Mouse (Mus musculus) left cerebral cortex, postnatal 10 days (tissue): Measurements from ENCODE around the gene Blmh. TPM values are rescaled to one million over a fixed set of nuclear protein-coding genes. Genes with fewer than 3 reads are reported as not detected.

ENCODE experiments used
- DNase-seq, 2 experiments: peaks; one replicate each; pipeline ENCODE4 v3.0.0; 2021 to 2022; ENCODE audit warnings: low spot score in 2 of 2, mixed read lengths in 1 of 2; ENCODE audit errors: extremely low spot score in 1 of 2
- intact Hi-C: fragments of 180-260 bp; cut with DNase I; formaldehyde crosslinking; loops from one replicate; pipeline ENCODE4 v1.15.1; 2025
- total RNA-seq, 2 experiments: library from RNA; stranded (reverse); gene quantifications; 2 replicates each; pipeline ENCODE4 v1.2.3; 2021

Blmh gene
- total RNA-seq, 2 experiments from 2014 or later = 89.0 to 90.1 TPM

DNA sequence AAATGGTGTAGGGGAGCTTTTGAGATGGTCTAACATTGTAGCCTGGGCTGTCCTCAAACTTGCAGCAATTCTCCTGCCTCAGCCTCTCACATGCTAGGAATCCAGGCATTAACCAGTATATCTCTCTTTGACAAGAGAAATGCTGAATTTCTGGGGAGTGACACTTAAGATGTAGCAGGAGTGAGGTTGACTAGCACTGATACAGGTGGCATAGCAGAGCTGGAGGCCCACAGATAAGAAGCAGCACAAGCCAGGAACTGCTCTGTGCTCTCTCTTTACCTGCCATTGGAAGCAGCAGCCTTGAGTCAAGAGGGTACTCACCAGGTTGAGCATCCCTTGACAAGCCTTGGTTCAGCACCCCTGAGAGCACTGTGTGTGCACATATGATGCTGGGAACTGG, 59.6 kb downstream of the Blmh start:
- no peak for DNase-seq
- intact Hi-C loops = no loop called here

- no peak for DNase-seq
- intact Hi-C loops = no loop called here
Observed at GRCm38 (mm10) chr11:76990839-76991238, 66.2 kb downstream of the Blmh start.

- DNase-seq = no peak
- intact Hi-C loops = no loop called here
Observed at GRCm38 (mm10) chr11:76992886-76993285, 68.3 kb downstream of the Blmh start.

DNA sequence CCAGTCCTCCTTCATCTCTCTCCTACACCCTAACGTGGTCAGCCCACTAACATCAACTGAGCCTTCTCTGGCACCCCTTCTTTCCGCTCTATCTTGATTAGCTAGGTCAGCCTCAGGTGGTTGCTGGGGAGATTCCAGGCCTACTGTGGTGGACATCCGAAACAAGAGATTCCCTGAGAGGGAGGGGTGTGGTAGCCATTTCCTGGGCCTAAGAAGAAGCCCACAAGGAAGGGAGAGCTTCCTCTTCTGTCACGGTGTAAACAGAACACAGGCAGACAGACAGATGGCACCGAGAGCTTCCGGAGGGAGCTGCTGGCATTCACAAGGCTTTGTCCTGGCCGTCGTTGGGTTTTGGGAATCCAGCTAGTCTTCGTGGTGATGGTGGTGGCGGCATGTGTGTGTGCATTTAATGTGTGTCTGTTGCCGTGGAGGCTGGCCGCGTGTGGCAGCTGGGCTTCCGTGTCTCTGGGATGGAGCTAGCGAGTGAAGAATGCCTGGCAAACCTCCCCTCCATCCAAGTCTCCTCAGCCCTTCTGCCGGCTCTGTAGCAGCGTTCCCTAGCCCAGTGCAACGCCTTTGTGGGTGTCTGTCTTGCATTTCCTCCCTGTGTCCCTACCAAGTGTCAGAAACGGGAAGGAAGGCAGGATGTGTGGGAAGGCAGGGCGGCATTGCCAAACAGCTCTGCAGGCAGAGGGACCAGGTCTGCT, 71.5 kb downstream of the Blmh start:
- intact Hi-C loops = loop anchor here (5.0 kb wide), 2 partner anchors 81 to 96 kb away; partner anchors contain the start of gene Nsrp1
- peak in 1 of 2 experiments; percentile 30 for DNase-seq

- intact Hi-C loops = loop anchor here (5.0 kb wide), 2 partner anchors 80 to 95 kb away; partner anchors contain the start of gene Nsrp1
- DNase-seq = peak; percentile 33 to 81
Observed at GRCm38 (mm10) chr11:76997305-76997704, 72.7 kb downstream of the Blmh start.

DNA sequence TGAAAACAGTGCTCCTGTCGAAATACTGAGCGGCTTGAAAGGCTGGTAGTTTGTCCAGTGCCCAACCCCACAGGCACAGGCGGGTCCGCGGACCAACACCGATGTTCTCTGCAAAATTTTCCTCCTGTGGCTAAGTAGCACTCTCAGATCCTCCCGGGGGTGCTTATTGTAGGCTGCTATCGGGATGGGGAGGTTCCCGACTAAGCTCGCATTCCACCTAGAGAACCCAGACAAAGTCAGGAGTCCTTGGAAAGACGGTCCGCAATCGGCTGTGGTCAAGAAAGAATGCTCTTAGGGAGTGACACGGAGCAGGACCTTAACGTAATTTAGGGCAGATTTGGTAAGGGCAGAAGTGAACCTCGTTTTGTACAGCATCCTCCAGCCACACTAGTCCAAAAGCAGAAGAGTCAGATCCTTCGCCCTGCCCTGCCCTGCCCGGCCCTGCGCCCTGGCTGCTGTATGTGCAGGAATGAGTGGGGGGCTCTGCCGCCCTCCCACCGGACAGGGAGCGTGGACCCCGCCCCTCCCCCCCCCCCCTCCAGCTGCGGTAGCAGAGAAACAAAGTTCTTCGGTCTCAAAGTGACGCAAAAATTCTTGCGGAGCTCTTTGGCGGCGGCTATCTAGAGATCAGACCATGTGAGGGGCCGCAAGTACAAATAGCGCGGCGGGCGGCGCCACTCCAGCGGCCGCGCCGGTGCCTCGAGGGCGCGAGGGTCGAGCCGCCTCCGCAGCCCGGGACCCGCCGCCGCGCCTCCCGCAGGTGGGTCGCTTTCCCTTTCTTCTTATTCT, 73.5 kb downstream of the Blmh start, which contains the start of gene Slc6a4:
Gene Slc6a4, plus strand, starts transcription at position 688 of the 789 bp plus-strand sequence.
- no peak for DNase-seq
- intact Hi-C loops = loop anchor here (5.0 kb wide), 2 partner anchors 79 to 94 kb away; partner anchors contain the start of gene Nsrp1

- DNase-seq = no peak
- intact Hi-C loops = loop anchor here (5.0 kb wide), 2 partner anchors 79 to 94 kb away; partner anchors contain the start of gene Nsrp1
Observed at GRCm38 (mm10) chr11:76998705-76999226, 74.2 kb downstream of the Blmh start.

DNA sequence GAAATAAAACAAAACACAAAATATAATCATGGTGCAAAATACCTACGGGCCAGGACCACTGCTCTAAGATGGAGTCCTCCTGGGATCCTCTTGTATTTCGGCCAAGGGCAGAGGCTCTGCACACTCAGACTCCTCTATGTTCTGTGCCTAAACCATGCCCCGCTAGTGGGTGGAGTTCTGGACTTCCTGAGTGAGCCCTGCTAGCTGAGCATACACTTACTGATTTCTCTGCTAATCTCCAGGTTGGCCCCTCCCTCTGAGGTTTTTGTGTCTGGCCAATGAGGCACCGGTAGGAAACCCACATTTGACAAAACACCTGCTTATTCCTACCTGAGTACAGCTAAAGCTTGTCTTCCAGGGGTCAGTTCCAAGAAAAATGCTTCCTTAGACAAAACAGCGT, 76.1 kb downstream of the Blmh start:
- no peak for DNase-seq
- intact Hi-C loops = no loop called here

DNA sequence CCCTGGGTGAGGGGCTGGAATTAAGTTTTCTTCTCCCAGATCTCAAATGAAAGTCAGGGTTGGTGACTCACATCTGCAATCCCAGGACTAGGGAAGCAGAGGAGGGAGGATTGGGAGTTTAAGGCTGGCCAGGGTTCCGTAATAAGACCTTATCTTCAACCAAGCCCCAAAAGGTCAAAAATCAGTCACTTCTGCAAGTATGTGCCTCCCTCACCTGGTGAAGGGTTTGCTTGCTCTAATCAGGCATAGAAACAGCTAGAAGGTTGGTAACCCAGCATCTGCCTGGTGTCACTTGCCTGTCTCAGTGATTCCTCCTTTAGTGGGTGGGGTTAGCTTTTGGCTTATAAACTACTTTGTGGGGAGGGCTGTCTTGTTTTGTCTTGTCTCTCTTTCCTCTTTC, 77.8 kb downstream of the Blmh start:
- intact Hi-C loops = no loop called here
- DNase-seq = no peak

DNA sequence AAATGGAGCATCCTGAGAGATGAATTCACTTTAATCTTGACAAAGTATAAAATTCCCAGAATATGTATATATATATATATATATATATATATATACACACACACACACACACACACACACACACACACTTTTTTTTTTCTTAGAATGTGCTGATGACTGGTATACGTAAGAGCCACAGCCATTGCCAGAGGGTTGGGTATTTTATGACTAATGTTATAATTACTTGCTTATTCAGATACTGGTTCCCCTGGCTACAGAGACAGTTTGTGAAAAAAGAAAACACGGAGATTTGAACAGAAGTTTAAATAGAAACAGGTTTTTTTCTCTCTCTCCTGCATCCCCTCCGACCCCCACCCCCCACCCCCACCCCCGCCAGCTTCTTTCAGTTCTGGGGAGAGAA, 81.3 kb downstream of the Blmh start:
- intact Hi-C loops = no loop called here
- no peak for DNase-seq

DNA sequence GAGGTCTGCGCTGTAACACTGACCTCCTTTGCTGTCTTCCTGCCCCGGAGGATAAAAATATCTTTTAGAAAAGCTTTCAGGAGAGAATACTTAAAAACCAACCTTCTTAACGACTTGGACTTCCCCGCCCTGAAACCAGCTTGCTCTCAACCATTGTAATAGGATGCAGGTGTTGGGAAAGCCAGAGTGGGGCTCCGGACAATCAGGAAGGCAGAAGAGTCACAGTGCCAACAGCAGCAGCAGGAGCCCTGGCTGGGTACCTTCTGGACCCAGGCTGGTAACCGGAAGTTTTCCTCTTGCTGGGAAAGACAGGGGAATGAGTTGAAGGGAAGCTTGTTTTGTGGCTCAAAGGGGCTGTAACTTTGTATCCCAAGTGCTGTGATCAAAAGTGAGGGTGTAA, 82.0 kb downstream of the Blmh start:
- intact Hi-C loops = no loop called here
- no peak for DNase-seq

DNA sequence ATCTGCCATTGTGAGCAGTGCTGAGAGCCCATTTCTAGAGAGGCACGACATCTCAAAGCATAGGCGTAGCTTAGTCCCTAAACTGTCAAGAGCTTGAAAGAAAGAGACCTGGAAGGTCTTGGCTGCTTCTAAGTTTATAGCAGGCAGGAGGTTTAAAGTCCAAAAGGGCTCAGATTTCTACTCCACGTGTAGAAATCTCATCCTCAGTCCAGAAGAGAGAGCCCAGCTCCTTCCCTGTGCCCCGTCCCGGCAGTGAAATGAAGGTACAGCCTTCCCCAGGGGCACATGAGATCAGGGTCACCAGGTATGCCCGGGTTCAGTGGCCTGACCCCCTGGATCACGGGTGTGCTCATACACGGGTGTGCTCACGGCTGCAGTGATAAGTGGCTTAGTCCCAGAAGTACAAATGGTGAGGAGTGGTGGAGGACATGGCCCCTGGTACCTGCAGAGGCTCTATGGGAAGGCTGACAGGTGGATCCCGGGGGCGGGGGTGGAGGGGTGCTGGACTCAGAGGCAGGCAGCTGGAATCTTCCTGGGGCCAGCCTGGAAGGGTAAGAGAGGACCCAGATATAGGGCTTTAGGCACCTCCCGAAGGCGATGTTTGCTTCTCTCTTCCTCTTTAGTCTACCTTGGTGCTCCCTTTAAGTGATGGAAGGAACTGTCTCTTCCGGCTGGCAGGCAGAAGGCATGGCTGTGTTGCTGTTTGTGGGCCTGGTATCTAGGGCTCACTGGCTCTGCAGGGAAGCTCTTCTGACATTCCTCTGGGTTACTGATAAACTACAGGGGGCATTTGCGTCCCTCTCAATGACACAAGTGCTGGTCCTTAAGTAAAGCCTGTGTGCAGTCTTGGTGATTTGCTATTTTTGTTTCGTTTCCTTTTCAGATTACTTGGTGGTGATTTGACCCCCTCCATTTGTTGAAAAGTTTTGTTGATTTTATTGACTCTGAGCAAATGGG, 84.7 kb downstream of the Blmh start:
- intact Hi-C loops = no loop called here
- DNase-seq = no peak

GRCm38 (mm10) chr11:77010762-77011475, 86.3 kb downstream of the Blmh start:
- intact Hi-C loops = no loop called here
- no peak for DNase-seq

DNA sequence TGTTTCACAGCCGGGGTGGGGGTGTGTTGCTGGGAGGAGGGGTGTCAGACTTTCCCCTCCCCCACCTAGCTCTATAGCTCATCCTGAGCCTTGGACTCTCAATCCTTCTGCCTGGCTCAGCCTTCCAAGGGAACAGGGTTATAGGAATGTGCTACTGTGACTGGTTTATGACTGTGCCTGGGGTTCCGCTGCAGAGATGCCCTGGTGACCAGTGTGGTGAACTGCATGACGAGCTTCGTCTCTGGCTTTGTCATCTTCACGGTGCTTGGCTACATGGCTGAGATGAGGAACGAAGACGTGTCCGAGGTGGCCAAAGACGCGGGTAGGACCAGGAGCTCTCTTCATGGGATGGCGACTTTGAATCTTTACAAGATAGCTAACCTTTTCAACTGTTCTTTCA, 93.4 kb downstream of the Blmh start:
- intact Hi-C loops = no loop called here
- no peak for DNase-seq

GRCm38 (mm10) chr11:77019539-77019938, 94.9 kb downstream of the Blmh start:
- DNase-seq = no peak
- intact Hi-C loops = no loop called here

- intact Hi-C loops = no loop called here
- no peak for DNase-seq
Observed at GRCm38 (mm10) chr11:77021749-77022396, 97.3 kb downstream of the Blmh start.

DNA sequence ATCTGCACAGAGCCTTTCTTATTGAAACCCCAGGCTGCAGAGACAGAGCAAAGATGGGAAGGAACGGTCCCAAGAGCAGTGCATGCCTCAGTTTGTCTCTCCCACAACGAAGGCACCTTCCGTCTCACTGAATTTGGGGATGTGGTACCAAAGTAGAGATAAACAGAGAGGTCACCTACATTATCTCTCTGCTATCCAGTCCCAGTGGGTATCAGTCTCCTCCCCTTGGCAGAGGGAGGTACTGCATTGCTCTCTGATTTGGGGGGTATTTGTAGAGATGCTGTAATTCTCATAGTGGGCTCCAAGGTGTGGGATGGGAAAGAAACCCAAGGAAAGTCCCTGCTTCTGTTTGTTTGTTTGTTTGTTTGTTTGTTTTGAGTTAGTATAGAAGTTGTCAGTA, 102.0 kb downstream of the Blmh start:
- no peak for DNase-seq

GRCm38 (mm10) chr11:77028157-77028556, 103.5 kb downstream of the Blmh start:
- no peak for DNase-seq
- intact Hi-C loops = no loop called here

More for the DNA sequence above, 102.0 kb downstream of the Blmh start:
- intact Hi-C loops = no loop called here
